ENCODE assay signal across 8 mouse cellular contexts in the genomic region with DNA sequence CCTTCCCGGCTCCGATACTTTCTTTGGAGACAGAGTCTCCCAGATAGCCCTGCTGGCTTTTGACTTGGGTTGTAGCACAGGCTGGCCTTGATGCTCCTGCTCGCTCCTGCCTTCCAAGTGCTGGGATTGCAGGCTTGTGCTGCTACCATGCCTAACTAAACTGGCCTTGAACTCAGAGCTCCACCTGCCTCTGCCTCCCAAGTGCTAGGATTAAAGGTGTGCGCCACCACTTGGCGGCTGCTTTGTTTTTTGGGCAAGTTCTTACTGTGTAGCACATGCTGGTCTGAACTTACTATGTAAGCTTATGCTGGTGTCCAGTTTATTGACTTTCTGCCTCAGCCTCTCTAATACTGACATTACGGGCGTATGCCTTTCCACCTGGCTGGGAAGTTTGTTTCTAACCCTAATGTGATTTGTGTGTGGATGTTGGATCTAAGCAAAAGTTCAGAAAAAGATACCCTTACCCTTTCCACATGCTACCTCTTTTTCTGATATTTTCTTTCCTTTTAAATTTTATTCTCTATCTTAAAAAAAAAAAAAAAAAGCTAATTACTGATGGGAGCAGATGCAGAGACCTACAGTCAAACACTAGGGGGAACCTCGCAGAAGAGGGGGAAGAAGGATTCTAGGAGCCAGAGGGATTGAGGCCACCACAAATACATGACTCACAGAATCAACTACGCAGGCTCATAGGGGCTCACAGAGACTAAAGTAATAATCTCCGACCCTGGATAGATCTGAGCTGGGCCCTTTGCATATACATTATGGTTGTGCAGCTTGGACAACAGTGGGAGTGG. TPM values are rescaled to one million over a fixed set of nuclear protein-coding genes. Genes with fewer than 3 reads are reported as not detected.
A peak's percentile ranks its signal among the peaks of the same experiment; 100 is the strongest.
DNase-seq lines count a peak whose midpoint lies in the region; ATAC-seq lines count a peak whose summit lies in the region.

No protein-coding gene starts in this region.

- 92% methylated on average over 10 of the region's 10 CpGs for WGBS in hindbrain, embryonic 10.5 days
- whole genome bisulfite sequencing in hindbrain, embryonic 11.5 days: 90% methylated on average over 10 of the region's 10 CpGs
- WGBS in hindbrain, embryonic 13.5 days: 91% methylated on average over 10 of the region's 10 CpGs
- WGBS in macrophage (ENCODE audit: missing documents): 84% methylated on average over 10 of the region's 10 CpGs

- ATAC-seq in hindbrain, embryonic 11.5 days (ENCODE audit: low FRiP score): no peak
- ATAC-seq in hindbrain, embryonic 13.5 days (ENCODE audit: low FRiP score): no peak
- ATAC-seq in megakaryocyte-erythroid progenitor cell, adult 5-6 weeks (replicated peaks; ENCODE audit: low FRiP score, low TSS enrichment, poor library complexity, severe bottlenecking): no peak
- ATAC-seq in erythroid progenitor cell, adult 5-6 weeks (replicated peaks; ENCODE audit: low FRiP score, poor library complexity, severe bottlenecking): no peak

- no peak overlapping the region for H3K27ac ChIP-seq in hindbrain, embryonic 10.5 days
- H3K27ac ChIP-seq in hindbrain, embryonic 11.5 days (ENCODE audit: low read depth, low read length): no peak overlapping the region
- H3K27ac ChIP-seq in ES-E14 (ENCODE audit: insufficient read depth, low read depth, low read length, poor library complexity, severe bottlenecking) (no peak overlapping the region), macrophage (no peak overlapping the region)
- H3K27ac ChIP-seq in hindbrain, embryonic 13.5 days: no peak overlapping the region

- H3K27me3 ChIP-seq in hindbrain, embryonic 10.5 days (ENCODE audit: insufficient read depth, poor library complexity, severe bottlenecking): no peaks in the 10 kb centered on the region
- H3K27me3 ChIP-seq in hindbrain, embryonic 11.5 days (ENCODE audit: control insufficient read depth, insufficient read depth, low read length): no peaks in the 10 kb centered on the region
- H3K27me3 ChIP-seq in hindbrain, embryonic 13.5 days: no peaks in the 10 kb centered on the region

- H3K36me3 ChIP-seq in hindbrain, embryonic 10.5 days: peaks cover 52% of the 10 kb centered on the region
- no peaks in the 10 kb centered on the region for H3K36me3 ChIP-seq in hindbrain, embryonic 11.5 days (ENCODE audit: control insufficient read depth, insufficient read depth, low read length)
- peaks cover 21% of the 10 kb centered on the region for H3K36me3 ChIP-seq in ES-E14 (ENCODE audit: control insufficient read depth, insufficient read depth, low read length, poor library complexity, severe bottlenecking)
- H3K36me3 ChIP-seq in hindbrain, embryonic 13.5 days: peaks cover 37% of the 10 kb centered on the region
- H3K36me3 ChIP-seq in macrophage (ENCODE audit: inconsistent target): peaks cover 46% of the 10 kb centered on the region

- H3K4me1 ChIP-seq in hindbrain, embryonic 10.5 days (replicated peaks): peaks cover 34% of the 10 kb centered on the region
- H3K4me1 ChIP-seq in hindbrain, embryonic 11.5 days (replicated peaks; ENCODE audit: control insufficient read depth, insufficient read depth, low read length): peaks cover 3% of the 10 kb centered on the region; the same call in 1 of the 2 replicates
- peaks cover 2 to 3% of the 10 kb centered on the region in 2 experiments; a peak in 2 of 4 replicates for H3K4me1 ChIP-seq in ES-E14 (ENCODE audit: control insufficient read depth in 2 of 2, insufficient read depth in 2 of 2, low read length in 2 of 2, poor library complexity in 1 of 2)
- H3K4me1 ChIP-seq in hindbrain, embryonic 13.5 days (replicated peaks): peaks cover 43% of the 10 kb centered on the region

- H3K79me2 ChIP-seq in macrophage (ENCODE audit: inconsistent target): peaks cover 35% of the 10 kb centered on the region

- no peak overlapping the region for H3K4me2 ChIP-seq in hindbrain, embryonic 11.5 days (replicated peaks; ENCODE audit: low read depth, low read length)
- H3K4me2 ChIP-seq in hindbrain, embryonic 13.5 days: peak overlapping the region; percentile 99

- peak overlapping the region; percentile 92 for H3K4me3 ChIP-seq in hindbrain, embryonic 10.5 days
- no peak overlapping the region for H3K4me3 ChIP-seq in hindbrain, embryonic 11.5 days (ENCODE audit: low read depth, low read length)
- H3K4me3 ChIP-seq in ES-E14 (ENCODE audit: insufficient read depth in 1 of 2, low read depth in 1 of 2, low read length in 2 of 2, poor library complexity in 1 of 2, severe bottlenecking in 1 of 2) (peak overlapping the region; percentile 95 to 100), macrophage (ENCODE audit: inconsistent target) (peak overlapping the region; percentile 90)
- H3K4me3 ChIP-seq in hindbrain, embryonic 13.5 days: peak overlapping the region; percentile 59

- no peak for DNase-seq in hindbrain, embryonic 10.5 days (ENCODE audit: low spot score)
- no peak for DNase-seq in hindbrain, embryonic 11.5 days (ENCODE audit: low spot score)
- DNase-seq in ES-E14 (ENCODE audit: low read depth, low spot score): no peak
- DNase-seq in testis, postnatal 10 days (ENCODE audit: low spot score): no peak

- no peak overlapping the region for H3K9ac ChIP-seq in hindbrain, embryonic 11.5 days (ENCODE audit: low read depth, low read length)
- peak overlapping the region; percentile 19; the same call in 1 of the 2 replicates for H3K9ac ChIP-seq in ES-E14 (ENCODE audit: insufficient read depth, low read depth, low read length, poor library complexity, severe bottlenecking)
- no peak overlapping the region for H3K9ac ChIP-seq in hindbrain, embryonic 13.5 days

- H3K9me3 ChIP-seq in hindbrain, embryonic 10.5 days: no peaks in the 10 kb centered on the region
- H3K9me3 ChIP-seq in hindbrain, embryonic 11.5 days (ENCODE audit: control insufficient read depth, low read length): no peaks in the 10 kb centered on the region
- no peaks in the 10 kb centered on the region for H3K9me3 ChIP-seq in ES-E14 (ENCODE audit: control insufficient read depth, insufficient read depth, low read depth, low read length)
- H3K9me3 ChIP-seq in hindbrain, embryonic 13.5 days: no peaks in the 10 kb centered on the region

- in situ Hi-C loops in ES-E14 (cut with MboI; ENCODE audit: low sequenced_read_pairs in 2 of 2, unreplicated experiment in 2 of 2): no loop called here

RNA-seq across cellular contexts. Expression of gene Nop9, which starts 1.8 kb away (rescaled TPM):
- polyA plus RNA-seq in hindbrain, embryonic 10.5 days (2016; fragmentation: Nextera tagmentation; extraction: Ambion mirVana): 53.3 and 56.5 TPM in 2 replicates
- 47.0 and 47.6 TPM in 2 replicates for polyA plus RNA-seq in hindbrain, embryonic 11.5 days (2014; fragmentation: Nextera tagmentation; extraction: Ambion mirVana)
- 30.0 and 38.3 TPM in 2 replicates for total RNA-seq in ES-E14 (2012; rRNA removed)
- polyA plus RNA-seq in hindbrain, embryonic 13.5 days (2015; fragmentation: Nextera tagmentation; extraction: Ambion mirVana): 28.7 and 33.5 TPM in 2 replicates
- 10 to 100 TPM in 16 of 26 experiments, 1 to 10 TPM in 10; 2.6 to 24.3 (median 11.7) TPM for total RNA-seq in macrophage (2018; cell fraction: chromatin; rRNA removed)
- total RNA-seq in macrophage (2018; cell fraction: cytosol; rRNA removed): 10 to 100 TPM in 25 of 26 experiments, 1 to 10 TPM in 1; 10.0 to 18.1 (median 15.1) TPM
- 10 to 100 TPM in 13 of 26 experiments, 1 to 10 TPM in 13; 6.7 to 21.8 (median 10.0) TPM for total RNA-seq in macrophage (2018; cell fraction: nucleus; rRNA removed)
- 9.3 to 22.6 TPM (median 12.9 TPM) in 3 replicates for polyA plus RNA-seq in macrophage (2018)
- total RNA-seq in megakaryocyte-erythroid progenitor cell, adult 5-6 weeks (2014; fragmentation: Nextera tagmentation): 35.8 and 52.0 TPM in 2 replicates
- 24.8 and 27.5 TPM in 2 replicates for total RNA-seq in megakaryocyte-erythroid progenitor cell, adult 5-6 weeks (2017)
- total RNA-seq in erythroid progenitor cell, adult 5-6 weeks (2015; ENCODE audit: low replicate concordance): 5.9 and 8.6 TPM in 2 replicates
- 7.2 and 11.7 TPM in 2 replicates for total RNA-seq in erythroid progenitor cell, adult 5-6 weeks (2017; ENCODE audit: low replicate concordance)

RNA-seq across cellular contexts. Expression of gene Dhrs1, which starts 1.8 kb away (rescaled TPM):
- 68.5 and 73.8 TPM in 2 replicates for polyA plus RNA-seq in hindbrain, embryonic 10.5 days (2016; fragmentation: Nextera tagmentation; extraction: Ambion mirVana)
- 68.6 and 72.1 TPM in 2 replicates for polyA plus RNA-seq in hindbrain, embryonic 11.5 days (2014; fragmentation: Nextera tagmentation; extraction: Ambion mirVana)
- 9.6 and 18.0 TPM in 2 replicates for total RNA-seq in ES-E14 (2012; rRNA removed)
- 77.4 and 79.2 TPM in 2 replicates for polyA plus RNA-seq in hindbrain, embryonic 13.5 days (2015; fragmentation: Nextera tagmentation; extraction: Ambion mirVana)
- 10 to 100 TPM in 16 of 26 experiments, 1 to 10 TPM in 10; 2.4 to 54.9 (median 15.8) TPM for total RNA-seq in macrophage (2018; cell fraction: chromatin; rRNA removed)
- total RNA-seq in macrophage (2018; cell fraction: cytosol; rRNA removed): 100 to 1,000 TPM in 25 of 26 experiments, 10 to 100 TPM in 1; 99.1 to 153 (median 123) TPM
- 10 to 100 TPM; 11.3 to 72.5 (median 41.3) TPM for total RNA-seq in macrophage (2018; cell fraction: nucleus; rRNA removed)
- polyA plus RNA-seq in macrophage (2018): 63.5 to 108 TPM (median 106 TPM) in 3 replicates
- total RNA-seq in megakaryocyte-erythroid progenitor cell, adult 5-6 weeks (2014; fragmentation: Nextera tagmentation): 21.5 and 31.0 TPM in 2 replicates
- total RNA-seq in megakaryocyte-erythroid progenitor cell, adult 5-6 weeks (2017): 10.0 and 10.3 TPM in 2 replicates
- total RNA-seq in erythroid progenitor cell, adult 5-6 weeks (2015; ENCODE audit: low replicate concordance): 6.7 and 39.3 TPM in 2 replicates
- 0.76 and 10.4 TPM in 2 replicates for total RNA-seq in erythroid progenitor cell, adult 5-6 weeks (2017; ENCODE audit: low replicate concordance)

RNA-seq across cellular contexts. Expression of gene Cideb, which starts 11.0 kb away (rescaled TPM):
- polyA plus RNA-seq in hindbrain, embryonic 10.5 days (2016; fragmentation: Nextera tagmentation; extraction: Ambion mirVana): 0.17 TPM in 1 of 2 replicates, not detected in the other
- 0.33 TPM in 1 of 2 replicates, not detected in the other for polyA plus RNA-seq in hindbrain, embryonic 11.5 days (2014; fragmentation: Nextera tagmentation; extraction: Ambion mirVana)
- total RNA-seq in ES-E14 (2012; rRNA removed): 2.2 and 4.1 TPM in 2 replicates
- polyA plus RNA-seq in hindbrain, embryonic 13.5 days (2015; fragmentation: Nextera tagmentation; extraction: Ambion mirVana): 0.25 TPM in 2 replicates
- under 1 TPM in 2 of 26 experiments, not detected in 24; 0.70 to 0.99 TPM for total RNA-seq in macrophage (2018; cell fraction: chromatin; rRNA removed)
- under 1 TPM in 25 of 26 experiments, not detected in 1; 0.15 to 0.77 (median 0.41) TPM for total RNA-seq in macrophage (2018; cell fraction: cytosol; rRNA removed)
- total RNA-seq in macrophage (2018; cell fraction: nucleus; rRNA removed): under 1 TPM in 3 of 26 experiments, not detected in 23; 0.45 to 0.98 (median 0.54) TPM
- 0.22 to 0.72 TPM (median 0.41 TPM) in 3 replicates for polyA plus RNA-seq in macrophage (2018)
- total RNA-seq in megakaryocyte-erythroid progenitor cell, adult 5-6 weeks (2014; fragmentation: Nextera tagmentation): not detected in 2 replicates
- total RNA-seq in megakaryocyte-erythroid progenitor cell, adult 5-6 weeks (2017): not detected in 2 replicates
- total RNA-seq in erythroid progenitor cell, adult 5-6 weeks (2015; ENCODE audit: low replicate concordance): not detected in 2 replicates
- total RNA-seq in erythroid progenitor cell, adult 5-6 weeks (2017; ENCODE audit: low replicate concordance): not detected in 2 replicates

RNA-seq across cellular contexts. Expression of gene Ltb4r2, which starts 14.0 kb away (rescaled TPM):
- 0.14 and 0.21 TPM in 2 replicates for polyA plus RNA-seq in hindbrain, embryonic 10.5 days (2016; fragmentation: Nextera tagmentation; extraction: Ambion mirVana)
- polyA plus RNA-seq in hindbrain, embryonic 11.5 days (2014; fragmentation: Nextera tagmentation; extraction: Ambion mirVana): 0.28 and 0.62 TPM in 2 replicates
- total RNA-seq in ES-E14 (2012; rRNA removed): 1.5 and 7.1 TPM in 2 replicates
- 0.43 and 0.56 TPM in 2 replicates for polyA plus RNA-seq in hindbrain, embryonic 13.5 days (2015; fragmentation: Nextera tagmentation; extraction: Ambion mirVana)
- 1 to 10 TPM in 1 of 26 experiments, under 1 TPM in 13, not detected in 12; 0.19 to 1.1 (median 0.33) TPM for total RNA-seq in macrophage (2018; cell fraction: chromatin; rRNA removed)
- total RNA-seq in macrophage (2018; cell fraction: cytosol; rRNA removed): under 1 TPM in 7 of 26 experiments, not detected in 19; 0.03 to 0.09 (median 0.05) TPM
- total RNA-seq in macrophage (2018; cell fraction: nucleus; rRNA removed): under 1 TPM in 14 of 26 experiments, not detected in 12; 0.11 to 0.50 (median 0.17) TPM
- 0.10 TPM in 1 of 3 replicates, not detected in the others for polyA plus RNA-seq in macrophage (2018)
- not detected in 2 replicates for total RNA-seq in megakaryocyte-erythroid progenitor cell, adult 5-6 weeks (2014; fragmentation: Nextera tagmentation)
- total RNA-seq in megakaryocyte-erythroid progenitor cell, adult 5-6 weeks (2017): 0.38 and 1.7 TPM in 2 replicates
- total RNA-seq in erythroid progenitor cell, adult 5-6 weeks (2015; ENCODE audit: low replicate concordance): not detected in 2 replicates
- total RNA-seq in erythroid progenitor cell, adult 5-6 weeks (2017; ENCODE audit: low replicate concordance): not detected in 2 replicates

RNA-seq across cellular contexts. Expression of gene Ltb4r1, which starts 18.5 kb away (rescaled TPM):
- 0.11 and 0.39 TPM in 2 replicates for polyA plus RNA-seq in hindbrain, embryonic 10.5 days (2016; fragmentation: Nextera tagmentation; extraction: Ambion mirVana)
- 0.14 TPM in 1 of 2 replicates, not detected in the other for polyA plus RNA-seq in hindbrain, embryonic 11.5 days (2014; fragmentation: Nextera tagmentation; extraction: Ambion mirVana)
- 0.67 and 2.1 TPM in 2 replicates for total RNA-seq in ES-E14 (2012; rRNA removed)
- 0.32 and 0.74 TPM in 2 replicates for polyA plus RNA-seq in hindbrain, embryonic 13.5 days (2015; fragmentation: Nextera tagmentation; extraction: Ambion mirVana)
- under 1 TPM in 1 of 26 experiments, not detected in 25; 0.65 TPM for total RNA-seq in macrophage (2018; cell fraction: chromatin; rRNA removed)
- total RNA-seq in macrophage (2018; cell fraction: cytosol; rRNA removed): under 1 TPM; 0.11 to 0.69 (median 0.31) TPM
- 1 to 10 TPM in 1 of 26 experiments, under 1 TPM in 11, not detected in 14; 0.29 to 1.1 (median 0.52) TPM for total RNA-seq in macrophage (2018; cell fraction: nucleus; rRNA removed)
- 0.25 to 0.33 TPM (median 0.32 TPM) in 3 replicates for polyA plus RNA-seq in macrophage (2018)
- 0.50 and 3.5 TPM in 2 replicates for total RNA-seq in megakaryocyte-erythroid progenitor cell, adult 5-6 weeks (2014; fragmentation: Nextera tagmentation)
- total RNA-seq in megakaryocyte-erythroid progenitor cell, adult 5-6 weeks (2017): 0.76 and 3.1 TPM in 2 replicates
- total RNA-seq in erythroid progenitor cell, adult 5-6 weeks (2015; ENCODE audit: low replicate concordance): 8.8 and 11.9 TPM in 2 replicates
- total RNA-seq in erythroid progenitor cell, adult 5-6 weeks (2017; ENCODE audit: low replicate concordance): 2.8 and 8.9 TPM in 2 replicates
